Mouse (Mus musculus): ENCODE measurements around the gene Rilp. TPM values are rescaled to one million over a fixed set of nuclear protein-coding genes. Genes with fewer than 3 reads are reported as not detected.
A peak's percentile ranks its signal among the peaks of the same experiment; 100 is the strongest.

Gene Rilp
- polyA plus RNA-seq, 1 experiment from 2014 or later, result 3.5 TPM

- H3K27ac ChIP-seq (ENCODE audit: low read depth, low read length), result peak overlapping the region; percentile 98
- no peaks in the 10 kb centered on the region for H3K9me3 ChIP-seq (ENCODE audit: control insufficient read depth, low read length)
- peaks cover 17% of the 10 kb centered on the region for H3K4me1 ChIP-seq (ENCODE audit: control insufficient read depth, insufficient read depth, low read length)
- H3K9ac ChIP-seq (replicated peaks; ENCODE audit: low read depth, low read length), result peak overlapping the region; percentile 88
- peak; percentile 52; the same call in 1 of the 2 replicates for ATAC-seq (ENCODE audit: low read depth)
- no peaks in the 10 kb centered on the region for H3K36me3 ChIP-seq (ENCODE audit: control insufficient read depth, insufficient read depth, low read length)
- 0% methylated on average over 10 of the region's 10 CpGs for WGBS
- peak overlapping the region; percentile 95 for H3K4me2 ChIP-seq (ENCODE audit: low read depth, low read length)
- H3K27me3 ChIP-seq (ENCODE audit: control insufficient read depth, insufficient read depth, low read length), result no peaks in the 10 kb centered on the region
- peak overlapping the region; percentile 70 for H3K4me3 ChIP-seq (ENCODE audit: low read depth, low read length)
These were observed 20.4 kb downstream of the Rilp start for GRCm38 (mm10) chr11:75530325-75530724.

GRCm38 (mm10) chr11:75530845-75531373 is 21.0 kb downstream of the Rilp start:
- Histone ChIP-seq H3K4me2 (ENCODE audit: low read depth, low read length) (peak overlapping the region; percentile 95), H3K9me3 (ENCODE audit: control insufficient read depth, low read length) (no peaks in the 10 kb centered on the region)
- WGBS, result under 1% methylated on average over 31 of the region's 31 CpGs

GRCm38 (mm10) chr11:75531469-75532242 is 21.8 kb downstream of the Rilp start, which contains the start of gene Slc43a2:
TSS of gene Slc43a2 (plus strand) at chr11:75531694.
- WGBS, result under 1% methylated on average over 61 of the region's 62 CpGs
- peak within 1 kb of the TSS; percentile 98 for H3K27ac ChIP-seq (ENCODE audit: low read depth, low read length)
- no peaks in the 10 kb centered on the region for H3K27me3 ChIP-seq (ENCODE audit: control insufficient read depth, insufficient read depth, low read length)
- ATAC-seq (ENCODE audit: low read depth), result peak; percentile 95
- peak within 1 kb of the TSS; percentile 88 for H3K9ac ChIP-seq (replicated peaks; ENCODE audit: low read depth, low read length)
- H3K36me3 ChIP-seq (ENCODE audit: control insufficient read depth, insufficient read depth, low read length), result no peaks in the 10 kb centered on the region
- peak within 1 kb of the TSS; percentile 95 for H3K4me2 ChIP-seq (ENCODE audit: low read depth, low read length)
- H3K9me3 ChIP-seq (ENCODE audit: control insufficient read depth, low read length), result no peaks in the 10 kb centered on the region
- H3K4me3 ChIP-seq (ENCODE audit: low read depth, low read length), result peak within 1 kb of the TSS; percentile 70
- H3K4me1 ChIP-seq (ENCODE audit: control insufficient read depth, insufficient read depth, low read length), result peaks cover 22% of the 10 kb centered on the region

More at GRCm38 (mm10) chr11:75530845-75531373, 21.0 kb downstream of the Rilp start:
- Histone ChIP-seq H3K27me3 (ENCODE audit: control insufficient read depth, insufficient read depth, low read length) (no peaks in the 10 kb centered on the region), H3K4me1 (ENCODE audit: control insufficient read depth, insufficient read depth, low read length) (peaks cover 22% of the 10 kb centered on the region), H3K9ac (replicated peaks; ENCODE audit: low read depth, low read length) (peak overlapping the region; percentile 88), H3K4me3 (ENCODE audit: low read depth, low read length) (peak overlapping the region; percentile 70), H3K27ac (ENCODE audit: low read depth, low read length) (peak overlapping the region; percentile 98), H3K36me3 (ENCODE audit: control insufficient read depth, insufficient read depth, low read length) (no peaks in the 10 kb centered on the region)
- no peak; the same call in 1 of the 2 replicates for ATAC-seq (ENCODE audit: low read depth)

- peak overlapping the region; percentile 88 for H3K9ac ChIP-seq (replicated peaks; ENCODE audit: low read depth, low read length)
- 11% methylated on average over 36 of the region's 38 CpGs for WGBS
- peak overlapping the region; percentile 98 for H3K27ac ChIP-seq (ENCODE audit: low read depth, low read length)
- no peaks in the 10 kb centered on the region for H3K27me3 ChIP-seq (ENCODE audit: control insufficient read depth, insufficient read depth, low read length)
- H3K4me2 ChIP-seq (ENCODE audit: low read depth, low read length), result peak overlapping the region; percentile 95
- peaks cover 23% of the 10 kb centered on the region for H3K4me1 ChIP-seq (ENCODE audit: control insufficient read depth, insufficient read depth, low read length)
- no peaks in the 10 kb centered on the region for H3K9me3 ChIP-seq (ENCODE audit: control insufficient read depth, low read length)
- H3K4me3 ChIP-seq (ENCODE audit: low read depth, low read length), result peak overlapping the region; percentile 70
- H3K36me3 ChIP-seq (ENCODE audit: control insufficient read depth, insufficient read depth, low read length), result no peaks in the 10 kb centered on the region; the same call in 1 of the 2 replicates
- peak; percentile 15 for ATAC-seq (ENCODE audit: low read depth)
These were observed 22.7 kb downstream of the Rilp start for GRCm38 (mm10) chr11:75532340-75533277.

GRCm38 (mm10) chr11:75533314-75534015 is 23.6 kb downstream of the Rilp start:
- H3K4me1 ChIP-seq (ENCODE audit: control insufficient read depth, insufficient read depth, low read length), result peaks cover 27% of the 10 kb centered on the region
- H3K4me3 ChIP-seq (ENCODE audit: low read depth, low read length), result peak overlapping the region; percentile 70
- peak overlapping the region; percentile 88; the same call in 1 of the 2 replicates for H3K9ac ChIP-seq (replicated peaks; ENCODE audit: low read depth, low read length)
- WGBS, result 78% methylated on average over 6 of the region's 6 CpGs
- H3K4me2 ChIP-seq (ENCODE audit: low read depth, low read length), result peak overlapping the region; percentile 95
- H3K27ac ChIP-seq (ENCODE audit: low read depth, low read length), result 0 out of 2 replicates have a peak overlapping the region, but pooled peaks have one; percentile 0
- H3K9me3 ChIP-seq (ENCODE audit: control insufficient read depth, low read length), result no peaks in the 10 kb centered on the region
- ATAC-seq (ENCODE audit: low read depth), result no peak
- no peaks in the 10 kb centered on the region; the same call in 1 of the 2 replicates for H3K36me3 ChIP-seq (ENCODE audit: control insufficient read depth, insufficient read depth, low read length)
- no peaks in the 10 kb centered on the region for H3K27me3 ChIP-seq (ENCODE audit: control insufficient read depth, insufficient read depth, low read length)

GRCm38 (mm10) chr11:75534286-75535033 is 24.6 kb downstream of the Rilp start:
- no peaks in the 10 kb centered on the region for H3K27me3 ChIP-seq (ENCODE audit: control insufficient read depth, insufficient read depth, low read length)
- H3K36me3 ChIP-seq (ENCODE audit: control insufficient read depth, insufficient read depth, low read length), result no peaks in the 10 kb centered on the region; the same call in 1 of the 2 replicates
- H3K27ac ChIP-seq (ENCODE audit: low read depth, low read length), result no peak overlapping the region
- peak overlapping the region; percentile 95 for H3K4me2 ChIP-seq (ENCODE audit: low read depth, low read length)
- H3K4me1 ChIP-seq (ENCODE audit: control insufficient read depth, insufficient read depth, low read length), result peaks cover 27% of the 10 kb centered on the region
- 59% methylated on average over 4 of the region's 4 CpGs for WGBS
- ATAC-seq (ENCODE audit: low read depth), result no peak
- H3K9me3 ChIP-seq (ENCODE audit: control insufficient read depth, low read length), result no peaks in the 10 kb centered on the region
- no peak overlapping the region for H3K4me3 ChIP-seq (ENCODE audit: low read depth, low read length)
- H3K9ac ChIP-seq (replicated peaks; ENCODE audit: low read depth, low read length), result 0 out of 2 replicates have a peak overlapping the region, but pooled peaks have one; percentile 28

- H3K27me3 ChIP-seq (ENCODE audit: control insufficient read depth, insufficient read depth, low read length), result no peaks in the 10 kb centered on the region
- ATAC-seq (ENCODE audit: low read depth), result no peak
- peaks cover 29% of the 10 kb centered on the region for H3K4me1 ChIP-seq (ENCODE audit: control insufficient read depth, insufficient read depth, low read length)
- no peaks in the 10 kb centered on the region for H3K9me3 ChIP-seq (ENCODE audit: control insufficient read depth, low read length)
- H3K9ac ChIP-seq (replicated peaks; ENCODE audit: low read depth, low read length), result 0 out of 2 replicates have a peak overlapping the region, but pooled peaks have one; percentile 28
- H3K36me3 ChIP-seq (ENCODE audit: control insufficient read depth, insufficient read depth, low read length), result no peaks in the 10 kb centered on the region; the same call in 1 of the 2 replicates
- WGBS, result 39% methylated on average over 13 of the region's 13 CpGs
- H3K4me3 ChIP-seq (ENCODE audit: low read depth, low read length), result no peak overlapping the region
- H3K4me2 ChIP-seq (ENCODE audit: low read depth, low read length), result peak overlapping the region; percentile 95
- no peak overlapping the region for H3K27ac ChIP-seq (ENCODE audit: low read depth, low read length)
These were observed 25.4 kb downstream of the Rilp start for GRCm38 (mm10) chr11:75535106-75535795.

Data from neural tube, embryonic 14.5 days (tissue).